Mouse (Mus musculus) testis, adult 2 months (tissue): ENCODE measurements around the gene Lcn8.
A peak's percentile ranks its signal among the peaks of the same experiment; 100 is the strongest.

Source experiments
- CTCF ChIP-seq: fragments of 200-500 bp; IDR thresholded peaks from 2 replicates; pipeline ENCODE4 v1.5.1; 2012; ENCODE audit warnings: low read depth, mild to moderate bottlenecking, inconsistent platforms, low read length, moderate library complexity; ENCODE audit not compliant: control insufficient read depth, insufficient read depth, insufficient replicate concordance
- POLR2A ChIP-seq: fragments of 200-500 bp; IDR thresholded peaks from 2 replicates; pipeline ENCODE4 v1.6.1; 2012; ENCODE audit warnings: low read depth, mild to moderate bottlenecking, inconsistent platforms, low read length, moderate library complexity; ENCODE audit not compliant: control insufficient read depth

DNA sequence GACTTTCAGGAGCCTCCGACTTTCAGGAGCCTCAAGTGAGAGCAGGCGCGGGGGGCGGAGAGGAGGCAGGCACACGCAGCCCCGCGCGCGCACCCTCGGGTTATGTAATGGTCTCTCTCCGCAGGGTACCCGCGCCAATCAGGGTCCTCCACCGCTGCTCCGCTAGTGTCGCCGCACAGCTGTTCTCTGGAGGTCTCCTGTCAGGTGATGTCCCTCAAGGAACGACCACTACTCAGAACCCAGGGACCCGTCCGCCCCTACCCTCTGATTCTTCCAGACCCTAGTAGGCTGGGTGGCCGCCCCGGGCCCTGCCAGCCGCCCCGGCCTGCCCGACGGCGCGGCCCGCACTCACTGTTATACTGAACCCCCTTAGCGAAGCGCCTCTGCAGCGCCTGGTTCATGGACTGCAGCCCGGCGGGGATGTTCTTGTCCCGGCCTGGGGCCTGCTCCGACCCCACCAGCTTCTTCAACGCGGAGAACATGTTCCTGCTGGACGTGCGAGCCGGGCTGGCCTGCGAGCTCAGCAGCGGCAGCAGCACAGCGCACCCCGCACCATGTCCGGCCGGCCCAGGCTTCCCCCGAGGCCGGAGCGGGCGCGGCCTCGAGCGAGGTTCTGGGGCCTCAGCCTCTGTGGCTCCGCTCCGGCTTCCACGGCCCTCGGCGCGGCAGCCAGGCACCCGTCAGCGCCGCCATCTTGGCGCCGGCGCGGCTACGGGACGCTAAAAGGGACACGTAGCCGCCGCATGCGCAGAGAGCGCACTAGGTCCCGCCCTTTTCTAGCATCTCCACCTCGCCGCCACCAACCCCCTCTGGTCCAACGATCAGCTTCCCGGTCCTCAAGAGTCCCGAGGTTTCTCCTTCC lies 44.9 kb upstream of the Lcn8 start, which contains the start of gene Rabl6:
- no peak for TF ChIP-seq CTCF
- peak; percentile 97 for TF ChIP-seq POLR2A
